Mouse (Mus musculus) C2C12 (cell line): ENCODE measurements around the gene Usp7.

Experiments
- CTCF ChIP-seq: IDR thresholded peaks from one replicate; pipeline ENCODE4 v1.5.1; 2011; ENCODE audit not compliant: control insufficient read depth, insufficient read depth, insufficient read length
- MAX ChIP-seq: IDR thresholded peaks from one replicate; pipeline ENCODE4 v1.6.1; 2011; ENCODE audit warnings: mild to moderate bottlenecking, control low read depth
- MYOD1 ChIP-seq: IDR thresholded peaks from one replicate; pipeline ENCODE4 v1.6.1; 2011; ENCODE audit warnings: low read depth; ENCODE audit not compliant: control insufficient read depth, insufficient read length
- MYOG ChIP-seq: IDR thresholded peaks from one replicate; pipeline ENCODE4 v1.6.1; 2011; ENCODE audit not compliant: control insufficient read depth, insufficient read length; ENCODE audit errors: extremely low read depth
- USF1 ChIP-seq: IDR thresholded peaks from one replicate; pipeline ENCODE4 v1.6.1; 2011; ENCODE audit warnings: low read depth, mild to moderate bottlenecking, control low read depth, moderate library complexity

DNA sequence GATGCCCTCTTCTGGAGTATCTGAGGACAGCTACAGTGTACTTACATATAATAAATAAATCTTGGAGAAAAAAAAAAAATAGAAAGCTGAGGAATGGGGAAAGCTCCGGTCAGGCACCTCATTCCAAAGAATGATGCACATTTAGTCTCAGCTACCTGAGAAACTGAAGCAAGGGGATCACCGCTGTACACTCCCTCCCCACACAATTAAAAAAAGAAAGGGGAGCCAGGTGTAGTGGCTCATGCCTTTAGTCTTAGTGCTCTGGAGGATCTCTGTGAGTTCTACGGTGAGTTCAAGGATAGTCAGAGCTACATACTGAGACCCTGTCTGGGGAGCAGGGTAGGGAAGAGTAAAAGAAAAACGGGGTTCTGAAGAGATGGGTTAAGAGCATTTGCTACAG, 22.6 kb downstream of the Usp7 start:
- TF ChIP-seq CTCF (no peak), MYOD1 (no peak), USF1 (no peak), MAX (no peak), MYOG (no peak)
